Mouse (Mus musculus): Measurements from ENCODE around the gene Pfn5.
"Not testable (repeated sequence)": the region's sequence is repeated elsewhere in the genome, so short reads cannot be mapped to it uniquely, and the experiment has no call there.

The Pfn5 gene

GRCm38 (mm10) chrX:95557887-95558286 is at the start of gene Pfn5, which contains the start of gene Asb12:
Pfn5 (plus strand) TSS chrX:95558104.
Asb12 (minus strand) TSS chrX:95557987.
- no peak for DNase-seq

- DNase-seq, result no peak
These were observed 34.0 kb upstream of the Pfn5 start for GRCm38 (mm10) chrX:95523883-95524282.

GRCm38 (mm10) chrX:95525166-95525565 is 32.7 kb upstream of the Pfn5 start:
- no peak for DNase-seq

GRCm38 (mm10) chrX:95535493-95535892 is 22.4 kb upstream of the Pfn5 start:
- DNase-seq, result not testable (repeated sequence)

- no peak for DNase-seq
These were observed 3.6 kb upstream of the Pfn5 start for GRCm38 (mm10) chrX:95554321-95554720.

- DNase-seq, result no peak
These were observed 42.7 kb downstream of the Pfn5 start for GRCm38 (mm10) chrX:95600609-95601008.

All from lung, postnatal 4 days (tissue).